Mouse (Mus musculus) adrenal gland, adult 2 months (tissue): ENCODE results near the gene Robo4. TPM values are rescaled to one million over a fixed set of nuclear protein-coding genes. Genes with fewer than 3 reads are reported as not detected.

Experiments used
- DNase-seq: peaks from one replicate; pipeline ENCODE4 v3.0.0; 2021
- polyA plus RNA-seq: library from polyadenylated mRNA; depleted of rRNA; stranded (reverse); fragments of >200 nt; gene quantifications from 2 replicates; pipeline ENCODE4 v1.2.3, GENCODE M21; 2012
- total RNA-seq, 2 experiments: library from RNA; stranded (reverse); gene quantifications; 2 replicates each; pipeline ENCODE4 v1.2.3; 2021

Robo4 gene
- total and polyA plus RNA-seq, 3 experiments = 17.3 to 47.5 (median 27.0) TPM

DNA sequence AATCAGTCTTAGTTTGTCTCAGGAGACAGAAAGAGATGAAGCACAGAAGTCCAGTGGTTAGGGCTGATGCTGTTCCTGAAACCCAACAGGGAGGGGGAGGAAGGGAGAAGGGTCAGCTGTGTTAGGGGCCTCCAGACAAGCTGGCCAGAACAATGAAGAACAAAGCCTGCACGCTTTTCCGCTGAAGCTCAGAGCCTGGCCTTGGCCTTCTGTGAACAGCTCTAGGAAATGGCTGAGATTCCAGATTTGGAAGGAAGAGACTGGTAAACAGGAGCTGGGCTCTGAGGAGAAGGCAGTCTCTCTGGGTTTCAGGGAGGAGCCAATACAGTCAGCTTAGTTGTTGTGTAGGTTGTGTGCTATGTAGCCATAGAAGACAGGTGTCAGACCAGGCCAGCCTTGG, 1.1 kb upstream of the Robo4 start:
- DNase-seq = peak; percentile 57

DNA sequence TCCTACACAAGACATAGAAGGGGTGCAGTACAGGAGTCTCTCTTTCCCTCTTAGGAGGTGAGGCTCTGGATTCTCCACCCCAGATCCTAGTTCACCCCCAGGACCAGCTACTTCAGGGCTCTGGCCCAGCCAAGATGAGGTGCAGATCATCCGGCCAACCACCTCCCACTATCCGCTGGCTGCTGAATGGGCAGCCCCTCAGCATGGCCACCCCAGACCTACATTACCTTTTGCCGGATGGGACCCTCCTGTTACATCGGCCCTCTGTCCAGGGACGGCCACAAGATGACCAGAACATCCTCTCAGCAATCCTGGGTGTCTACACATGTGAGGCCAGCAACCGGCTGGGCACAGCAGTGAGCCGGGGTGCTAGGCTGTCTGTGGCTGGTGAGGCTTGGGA, 804 bp downstream of the Robo4 start:
- DNase-seq = no peak

DNA sequence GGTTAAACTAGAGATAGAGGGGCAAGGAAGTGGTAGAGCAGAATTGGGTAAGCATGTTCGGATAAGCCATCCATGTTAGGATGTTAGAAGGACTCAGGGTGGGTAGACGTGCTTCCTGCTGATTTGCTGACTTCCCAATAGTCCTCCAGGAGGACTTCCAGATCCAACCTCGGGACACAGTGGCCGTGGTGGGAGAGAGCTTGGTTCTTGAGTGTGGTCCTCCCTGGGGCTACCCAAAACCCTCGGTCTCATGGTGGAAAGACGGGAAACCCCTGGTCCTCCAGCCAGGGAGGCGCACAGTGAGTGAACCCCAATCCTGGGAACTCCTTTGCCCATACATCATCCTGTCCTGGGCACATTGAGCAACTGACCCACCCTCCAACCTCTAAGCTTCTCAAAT, 1.3 kb downstream of the Robo4 start:
- no peak for DNase-seq

DNA sequence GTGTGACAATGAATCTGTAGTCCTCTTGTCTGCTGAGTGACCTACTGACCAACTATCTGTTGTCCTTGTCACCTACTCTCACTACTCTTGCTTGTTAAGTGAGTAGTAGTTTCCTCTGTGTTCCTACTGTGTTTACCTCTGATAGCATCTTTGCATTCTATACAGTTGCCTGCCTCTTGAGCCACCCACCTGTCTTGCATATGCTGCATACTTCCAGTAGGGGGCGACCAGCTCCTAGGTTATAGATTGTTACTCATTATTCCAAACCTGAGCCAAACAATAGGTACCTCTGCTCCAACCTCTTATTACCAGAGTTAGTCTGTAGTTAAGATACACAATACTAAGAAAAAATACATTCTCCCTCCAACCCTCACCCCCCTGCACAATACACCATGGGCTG, 4.7 kb downstream of the Robo4 start:
- no peak for DNase-seq

DNA sequence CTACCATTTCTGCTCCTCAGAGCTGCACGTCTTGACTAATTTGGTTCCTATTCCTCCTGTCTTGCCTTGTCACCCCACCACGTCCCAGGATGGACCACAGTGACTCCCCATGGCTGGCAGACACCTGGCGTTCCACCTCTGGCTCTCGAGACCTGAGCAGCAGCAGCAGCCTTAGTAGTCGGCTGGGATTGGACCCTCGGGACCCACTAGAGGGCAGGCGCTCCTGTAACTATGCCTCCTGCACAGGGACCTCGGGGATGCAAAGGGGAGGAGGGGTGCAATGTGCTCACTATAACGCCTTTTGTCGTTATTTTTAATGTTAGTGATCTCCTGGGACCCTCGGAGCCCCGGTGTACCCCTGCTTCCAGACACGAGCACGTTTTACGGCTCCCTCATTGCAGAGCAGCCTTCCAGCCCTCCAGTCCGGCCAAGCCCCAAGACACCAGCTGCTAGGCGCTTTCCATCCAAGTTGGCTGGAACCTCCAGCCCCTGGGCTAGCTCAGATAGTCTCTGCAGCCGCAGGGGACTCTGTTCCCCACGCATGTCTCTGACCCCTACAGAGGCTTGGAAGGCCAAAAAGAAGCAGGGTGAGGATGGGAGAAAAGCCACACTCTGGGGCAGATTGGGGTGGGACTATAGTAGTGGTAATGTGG, 6.3 kb downstream of the Robo4 start:
- no peak for DNase-seq

DNA sequence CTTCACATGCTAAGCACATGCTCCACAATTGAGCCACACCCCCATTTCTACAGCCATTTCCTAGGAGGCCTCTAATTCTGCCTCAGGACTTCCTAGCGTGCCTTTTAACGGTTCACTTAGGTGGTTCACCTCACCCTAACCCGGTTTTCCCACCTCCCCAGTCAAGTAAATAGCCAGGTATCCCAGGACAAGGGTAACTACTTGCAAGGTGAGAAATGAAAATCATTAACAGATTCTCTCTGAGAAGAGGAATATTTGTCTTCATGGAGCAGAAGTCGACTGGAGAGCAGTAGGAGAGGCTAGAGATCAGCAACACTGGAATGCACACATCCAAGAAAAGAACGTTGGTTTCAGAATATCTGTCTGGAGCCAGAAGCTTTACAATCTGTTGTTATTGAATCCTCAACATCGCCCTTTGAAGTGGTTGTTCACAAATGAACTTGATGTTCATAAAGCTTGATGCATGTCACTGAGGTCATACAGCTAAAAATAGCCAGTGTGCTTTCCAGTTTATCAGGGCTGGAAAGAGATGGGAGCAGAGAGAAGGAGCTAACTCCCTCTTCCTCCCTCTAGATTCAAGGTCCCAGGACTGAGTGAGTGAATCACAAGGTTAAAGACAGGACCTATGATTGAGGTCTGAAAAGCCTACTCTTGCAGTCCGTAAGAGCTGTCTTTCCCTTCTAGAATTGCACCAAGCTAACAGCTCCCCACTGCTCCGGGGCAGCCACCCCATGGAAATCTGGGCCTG, 8.2 kb downstream of the Robo4 start:
- DNase-seq = peak; percentile 60

DNA sequence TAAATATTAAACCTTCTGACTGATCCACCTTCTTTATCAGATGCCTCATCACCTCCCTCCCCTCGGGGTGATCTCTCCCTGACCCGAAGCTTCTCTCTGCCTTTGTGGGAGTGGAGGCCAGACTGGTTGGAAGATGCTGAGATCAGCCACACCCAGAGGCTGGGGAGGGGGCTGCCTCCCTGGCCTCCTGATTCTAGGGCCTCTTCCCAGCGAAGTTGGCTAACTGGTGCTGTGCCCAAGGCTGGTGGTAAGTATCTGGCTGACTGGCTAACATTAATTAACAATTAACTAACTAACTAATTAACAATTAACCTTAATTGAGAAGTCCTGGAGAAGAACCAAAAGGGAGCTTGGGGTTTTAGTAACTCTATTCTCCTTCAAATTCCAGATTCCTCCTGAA, 11.3 kb downstream of the Robo4 start:
- no peak for DNase-seq

DNA sequence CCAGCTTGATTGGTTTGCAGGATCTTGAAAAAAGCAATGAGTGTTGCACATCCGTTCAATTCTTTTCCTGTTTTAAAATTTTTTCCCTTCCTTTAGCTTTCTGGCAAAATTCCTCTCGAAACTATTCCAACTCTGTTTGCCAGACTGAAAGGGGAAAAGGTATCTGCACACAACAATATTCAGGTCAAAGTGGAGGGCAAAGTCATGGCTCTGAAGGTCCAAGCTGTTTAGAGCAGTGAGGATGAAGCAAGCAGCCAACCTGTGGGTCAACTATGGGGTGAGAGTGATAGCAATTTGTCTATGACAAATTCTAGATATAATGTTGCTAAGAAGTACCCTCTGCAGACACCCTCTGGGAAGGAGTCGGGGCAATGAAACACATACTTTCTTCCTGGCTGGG, 13.0 kb downstream of the Robo4 start:
- DNase-seq = no peak

DNA sequence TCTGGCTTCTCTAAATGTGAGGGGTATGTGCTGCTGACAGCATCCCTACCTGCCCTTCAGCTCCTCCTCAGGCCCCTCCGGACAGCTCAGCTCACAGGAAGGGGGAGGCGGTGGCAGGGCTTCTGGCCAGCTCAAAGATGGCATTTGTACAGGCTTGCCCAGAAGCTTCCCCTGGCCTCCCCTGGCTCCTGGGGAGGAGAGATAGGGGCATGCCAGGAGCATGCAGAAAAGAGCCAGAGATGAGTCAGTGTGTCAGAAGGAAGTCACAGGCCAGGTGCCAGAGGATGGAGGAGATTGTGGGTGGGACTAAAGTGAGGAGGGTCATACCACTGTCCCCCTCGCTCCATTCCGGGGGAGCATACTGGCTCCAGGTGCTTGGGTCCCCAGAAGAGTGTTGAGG, 17.1 kb downstream of the Robo4 start:
- DNase-seq = peak; percentile 37

DNA sequence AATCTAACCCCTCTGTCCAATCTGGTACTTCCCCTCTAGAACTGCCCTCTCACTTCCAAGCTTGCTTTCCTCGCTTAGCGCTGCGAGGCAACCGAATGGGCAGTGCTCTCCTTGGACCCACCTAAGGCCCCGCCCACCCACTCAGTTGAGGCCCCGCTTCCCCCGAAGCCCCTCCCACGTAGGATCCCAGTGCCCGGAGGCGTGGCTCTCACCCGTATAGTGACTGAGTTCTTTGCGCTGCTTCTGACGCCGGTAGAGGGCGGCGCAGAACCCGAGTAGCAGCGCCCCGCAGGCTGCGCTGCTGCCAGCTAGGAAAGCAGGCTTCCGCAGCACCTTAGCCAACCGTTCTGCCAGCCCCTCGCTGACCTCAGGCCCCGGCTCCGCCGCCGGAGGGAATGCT, 19.0 kb downstream of the Robo4 start:
- DNase-seq = peak; percentile 91

DNA sequence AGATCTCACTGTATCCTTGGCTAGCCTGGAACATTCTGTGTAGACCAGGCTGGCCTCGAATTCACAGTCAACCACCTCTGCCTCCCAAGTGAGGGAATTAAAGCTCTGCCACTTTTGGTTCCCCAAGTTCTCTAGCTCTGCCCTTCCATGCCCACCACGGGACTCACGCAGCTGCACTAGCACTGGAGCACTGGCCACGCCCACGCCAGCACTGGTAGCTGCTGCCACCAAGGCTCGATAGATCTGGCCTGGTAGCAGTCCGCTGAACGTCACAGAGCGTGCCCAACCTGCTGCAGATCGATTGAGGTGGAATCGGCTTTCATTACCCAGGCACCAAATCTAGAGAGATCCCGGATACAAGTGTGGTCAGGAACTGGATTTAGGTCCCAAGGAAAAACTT, 19.5 kb downstream of the Robo4 start:
- peak; percentile 39 for DNase-seq

DNA sequence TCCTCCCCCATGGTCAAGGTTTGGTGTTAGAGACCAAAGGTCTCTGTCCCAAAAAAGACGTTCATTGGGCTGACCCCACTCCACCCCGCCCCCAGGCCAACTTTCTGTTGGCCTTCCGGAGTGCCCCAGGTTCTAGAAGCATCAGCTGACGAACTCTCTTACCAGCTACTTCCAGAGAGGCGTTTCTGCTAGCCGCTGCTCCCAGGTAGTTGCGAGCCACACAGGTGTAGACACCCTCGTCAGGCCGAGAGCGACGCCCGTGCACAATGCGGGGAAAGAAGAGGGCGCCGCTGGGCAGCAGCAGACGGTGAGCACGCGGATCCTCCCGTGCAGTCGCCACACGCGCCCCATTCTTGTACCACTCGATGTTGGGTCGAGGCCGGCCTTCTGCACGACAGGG, 27.6 kb downstream of the Robo4 start:
- no peak for DNase-seq

DNA sequence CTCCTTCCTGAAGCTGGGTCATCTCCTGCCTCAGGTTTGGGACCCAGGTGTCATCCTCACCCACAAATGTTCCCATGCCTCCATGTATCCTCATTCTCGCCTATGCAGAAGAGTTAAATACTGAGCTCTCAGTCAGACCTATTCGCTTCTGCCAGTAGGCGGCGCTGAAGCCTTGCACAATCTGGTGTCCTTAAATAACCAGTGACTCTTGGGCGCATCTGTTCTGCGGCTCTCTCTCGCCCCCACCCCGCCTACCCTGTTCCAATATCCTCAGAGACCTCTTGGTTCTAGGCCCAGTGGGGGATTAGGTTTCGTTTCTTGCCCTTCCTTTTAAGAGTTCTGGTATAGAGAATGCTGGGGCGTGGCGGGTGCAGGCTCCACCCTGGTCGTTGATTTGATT, 28.9 kb downstream of the Robo4 start:
- DNase-seq = peak; percentile 82

DNA sequence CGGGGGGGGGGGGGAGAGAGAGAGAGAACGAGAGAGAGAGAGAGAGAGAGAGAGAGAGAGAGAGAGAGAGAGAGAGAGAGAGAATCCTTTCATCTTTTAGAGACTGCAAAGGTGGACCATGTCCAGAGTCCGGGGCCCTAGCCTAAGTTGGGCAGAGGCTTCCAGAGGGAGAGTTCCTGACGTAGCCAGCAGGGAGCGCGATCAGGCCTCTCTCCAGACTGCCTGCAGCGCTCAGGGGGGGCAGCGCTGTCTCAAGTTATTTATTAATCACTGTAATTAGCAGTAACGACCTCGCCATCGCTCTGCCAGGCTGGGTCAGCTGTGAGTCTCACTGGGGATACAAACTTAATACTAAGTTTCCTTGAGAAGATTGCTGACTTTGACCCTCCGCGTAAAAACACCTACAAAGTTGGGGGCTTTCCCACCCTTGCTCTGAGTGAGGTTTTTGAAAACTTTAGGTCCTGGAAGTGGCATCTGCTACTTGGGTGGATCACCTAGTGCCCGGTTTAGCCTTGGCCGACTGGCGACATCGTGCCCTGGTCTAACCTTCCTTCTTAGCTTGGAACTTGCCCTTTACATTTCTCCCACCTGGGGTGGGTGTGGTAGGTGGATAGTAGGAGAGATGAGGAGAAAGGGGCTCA, 30.4 kb downstream of the Robo4 start:
- peak; percentile 68 for DNase-seq

DNA sequence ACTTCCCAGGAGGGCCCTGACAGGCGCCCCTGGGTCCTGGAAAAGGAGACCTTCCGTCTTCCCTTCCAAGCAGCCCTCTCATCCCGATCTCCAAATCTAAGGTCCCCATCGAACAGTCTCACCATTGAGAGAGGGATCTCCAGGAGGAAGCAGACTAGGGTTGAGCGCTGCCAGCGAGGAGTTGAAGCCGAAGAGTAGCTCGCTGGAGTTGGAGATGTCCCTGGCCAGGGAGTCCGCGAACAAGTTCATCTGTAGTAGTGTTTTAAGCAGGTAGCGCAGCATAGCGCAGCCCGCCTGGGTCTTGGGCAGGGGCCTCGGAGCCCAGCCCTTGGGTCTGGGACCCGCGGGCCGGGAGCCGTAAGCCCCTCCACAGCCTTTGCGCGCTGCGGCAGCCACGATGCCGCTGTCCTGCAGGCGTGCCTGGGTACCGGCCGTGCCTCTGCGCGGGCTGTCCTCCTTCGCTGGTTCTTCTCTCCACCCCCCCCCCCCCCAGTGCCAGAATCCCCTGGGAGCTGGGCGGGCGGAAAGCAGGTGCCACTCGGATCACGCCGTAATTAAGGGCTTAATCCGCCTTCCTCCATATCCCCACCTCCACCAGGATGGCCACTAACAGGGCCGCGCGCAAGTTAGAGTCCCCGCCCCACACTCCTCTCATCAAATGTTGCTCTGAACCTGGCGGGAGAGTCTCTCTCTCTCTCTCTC, 31.2 kb downstream of the Robo4 start, which contains the start of gene Robo3:
Gene Robo3, minus strand, starts transcription at position 527 of the 702 bp plus-strand sequence.
- peak; percentile 27 for DNase-seq

DNA sequence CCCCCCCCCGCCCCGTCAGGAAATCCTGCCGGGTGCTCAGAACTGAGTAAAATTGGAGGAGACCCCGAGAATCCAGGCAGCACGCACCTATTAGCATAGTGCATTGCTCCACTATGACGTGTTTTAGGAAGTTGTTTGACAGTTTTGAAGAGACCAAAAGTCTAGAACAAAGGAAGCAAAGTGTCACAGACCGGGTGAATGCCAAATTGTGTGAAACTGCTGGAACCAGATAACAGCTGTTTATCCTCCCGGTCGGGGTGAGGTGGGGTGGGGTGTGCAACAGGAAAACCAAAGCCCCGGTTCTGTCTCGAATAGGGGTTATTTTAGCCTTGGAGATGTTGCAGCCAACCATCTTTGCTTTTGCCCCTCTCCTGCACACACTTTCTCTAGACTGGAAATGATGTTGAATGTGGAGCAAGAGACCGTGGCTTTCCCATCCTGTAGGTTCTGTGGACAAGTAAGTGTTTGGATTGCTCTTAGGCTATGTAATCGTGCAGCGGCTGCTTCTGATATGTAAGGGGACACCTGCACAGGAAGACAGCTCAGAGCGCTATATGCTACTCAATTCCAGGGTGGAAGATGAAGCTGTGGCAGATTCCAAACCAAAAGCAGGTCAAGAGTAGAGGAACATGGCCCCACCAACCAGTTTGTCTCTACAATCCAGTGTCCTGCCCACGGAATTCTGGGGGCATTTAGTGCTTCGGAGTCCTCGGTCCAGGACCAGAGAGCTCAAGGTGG, 32.3 kb downstream of the Robo4 start:
- no peak for DNase-seq

DNA sequence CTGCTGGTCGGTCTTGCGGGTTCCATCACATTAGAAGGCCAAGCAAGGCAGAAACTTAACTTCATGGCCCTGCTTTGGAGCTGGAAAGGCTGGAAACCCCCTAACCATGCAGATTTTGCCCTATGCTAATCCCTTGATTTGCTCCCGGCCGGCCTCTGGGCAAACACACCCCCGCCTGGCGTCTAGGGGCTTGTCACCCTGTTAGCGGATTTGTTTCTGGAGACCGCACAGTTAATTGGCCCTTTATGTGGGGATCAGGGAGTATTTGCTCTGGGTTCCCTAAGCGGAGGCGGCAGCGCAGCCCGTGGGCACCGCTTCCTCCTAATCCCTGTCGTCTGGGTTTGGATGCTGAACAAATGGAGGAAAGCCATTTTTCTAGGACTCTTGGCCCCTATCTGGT, 33.2 kb downstream of the Robo4 start:
- DNase-seq = no peak

DNA sequence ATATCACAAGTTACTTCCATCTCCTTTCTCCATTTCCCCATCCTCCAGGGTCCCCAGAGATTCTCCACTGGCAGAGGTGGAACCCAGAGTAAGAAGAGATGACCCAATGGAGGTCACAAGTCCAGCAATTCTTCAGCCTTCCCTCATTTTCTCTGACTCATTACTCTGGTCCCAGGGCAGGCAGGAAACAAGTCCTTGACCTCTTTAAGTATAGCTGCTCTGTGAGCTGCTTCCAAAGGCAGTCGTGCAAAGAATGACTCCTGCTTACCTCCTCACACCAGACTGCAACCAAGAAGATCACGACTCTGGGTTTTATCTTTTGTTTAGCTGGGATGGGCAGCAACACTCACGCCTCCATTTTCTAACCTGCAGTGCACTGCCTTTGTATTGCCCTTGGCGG, 33.9 kb downstream of the Robo4 start:
- peak; percentile 57 for DNase-seq

DNA sequence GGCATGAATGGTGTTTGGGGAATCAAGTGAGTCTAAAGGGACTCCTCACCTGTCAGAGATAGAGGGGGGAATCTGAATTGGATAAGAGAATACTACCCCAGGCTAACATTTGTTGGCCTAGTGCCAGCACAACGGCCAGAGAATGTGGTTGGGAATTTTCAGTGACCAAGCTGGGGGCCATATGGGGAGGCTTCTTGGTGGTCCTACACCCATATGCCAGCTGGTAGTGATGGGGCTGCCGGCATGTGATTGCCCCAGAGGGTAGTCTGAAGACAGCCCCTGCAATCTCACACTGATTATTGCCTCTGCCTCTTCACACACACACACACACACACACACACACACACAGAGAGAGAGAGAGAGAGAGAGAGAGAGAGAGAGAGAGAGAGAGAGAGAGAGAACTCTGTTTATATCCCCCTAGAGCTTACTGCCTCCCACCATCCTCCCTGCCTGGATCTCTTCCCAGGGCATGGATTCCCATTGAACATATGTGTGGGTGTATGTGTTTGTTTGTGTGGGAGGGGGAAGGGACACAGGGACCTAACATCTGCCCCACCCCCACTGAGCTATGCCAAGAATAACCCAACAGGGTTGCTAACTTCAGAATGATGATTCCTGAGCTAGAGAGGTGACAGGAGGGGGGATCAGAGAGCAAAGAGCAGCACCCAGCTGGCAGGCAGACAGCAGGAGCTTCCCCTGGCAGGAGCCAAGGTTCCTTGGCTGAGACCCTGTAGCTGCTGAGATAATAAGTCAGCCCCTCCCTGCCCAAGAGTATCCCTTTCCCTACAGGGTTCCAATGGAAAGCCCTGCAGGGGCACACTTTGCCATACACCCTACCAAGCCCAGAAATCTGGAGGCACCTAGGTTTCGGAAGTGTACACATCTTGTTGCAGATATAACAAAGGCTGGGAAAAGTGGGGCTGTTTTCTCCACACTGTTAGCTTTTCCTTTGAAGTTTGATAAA, 36.4 kb downstream of the Robo4 start:
- peak; percentile 15 for DNase-seq

DNA sequence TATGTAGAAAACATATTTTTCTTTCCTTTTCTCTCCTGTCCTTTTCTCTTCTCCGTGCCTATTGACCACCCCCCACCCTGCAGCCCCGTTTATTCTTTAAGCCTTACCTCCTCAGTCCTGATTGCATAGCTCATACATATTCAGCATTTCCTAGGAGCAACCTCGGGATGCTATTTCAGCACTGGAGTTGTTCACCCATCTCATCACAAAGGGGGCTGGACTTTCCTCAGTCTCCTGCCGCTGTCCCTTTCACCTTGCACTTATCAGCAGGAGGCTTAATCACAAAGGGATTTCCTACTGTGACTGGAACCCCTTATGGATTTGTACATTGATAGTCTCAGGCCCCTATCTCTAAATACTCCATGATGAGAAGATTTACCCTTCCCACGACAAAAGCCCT, 50.7 kb downstream of the Robo4 start:
- no peak for DNase-seq

DNA sequence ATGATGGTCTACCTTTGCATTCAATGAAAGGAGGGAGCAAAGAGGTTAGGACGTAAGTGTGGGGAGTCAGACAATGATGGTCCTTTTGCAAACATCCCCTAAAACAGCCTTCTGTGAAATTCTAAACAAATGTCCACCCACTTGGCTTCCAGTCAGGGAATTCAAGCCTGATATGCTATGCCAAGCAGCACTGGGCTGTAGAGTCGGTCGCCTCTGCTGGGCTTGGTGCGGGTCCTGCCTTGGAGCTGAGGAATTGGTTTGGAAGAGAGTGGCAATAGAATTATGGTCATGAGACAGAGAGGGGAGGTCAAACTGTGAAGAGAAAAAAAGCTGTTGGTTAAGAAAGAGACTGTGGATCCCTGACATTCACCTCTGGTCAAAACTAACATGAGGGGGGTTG, 51.6 kb downstream of the Robo4 start:
- DNase-seq = no peak
